Mouse (Mus musculus): ENCODE data around the gene Mgam. TPM values are rescaled to one million over a fixed set of nuclear protein-coding genes. Genes with fewer than 3 reads are reported as not detected.

Mgam gene
- total and polyA plus RNA-seq, 2 experiments: 32.7 to 122 TPM

GRCm38 (mm10) chr6:40795077-40795812 lies 166.6 kb downstream of the Mgam start:
- Histone ChIP-seq H3K27me3 (ENCODE audit: control insufficient read depth, insufficient read depth, low read length) (no peaks in the 10 kb centered on the region), H3K9ac (ENCODE audit: low read depth, low read length) (no peak overlapping the region), H3K36me3 (ENCODE audit: control insufficient read depth, insufficient read depth, low read length) (no peaks in the 10 kb centered on the region), H3K4me1 (ENCODE audit: control insufficient read depth, insufficient read depth, low read length) (peaks cover 2% of the 10 kb centered on the region; the same call in 1 of the 2 replicates), H3K79me2 (ENCODE audit: control insufficient read depth, insufficient read depth, low read length) (no peaks in the 10 kb centered on the region), H3K27ac (replicated peaks; ENCODE audit: insufficient read depth, low read depth, low read length) (no peak overlapping the region), H3K4me3 (ENCODE audit: insufficient read depth, low read depth, low read length) (no peak overlapping the region)
- peak; percentile 76 for DNase-seq (ENCODE audit: extremely low read depth, low read depth, low spot score)
- TF ChIP-seq CTCF (IDR thresholded peaks at IDR 0.05; ENCODE audit: low read depth, low read length): no peak
- TF ChIP-seq POLR2A (IDR thresholded peaks at IDR 0.05; ENCODE audit: extremely low read depth, insufficient read depth, low read length): no peak
- WGBS: 47% methylated on average over 4 of the region's 4 CpGs

DNA sequence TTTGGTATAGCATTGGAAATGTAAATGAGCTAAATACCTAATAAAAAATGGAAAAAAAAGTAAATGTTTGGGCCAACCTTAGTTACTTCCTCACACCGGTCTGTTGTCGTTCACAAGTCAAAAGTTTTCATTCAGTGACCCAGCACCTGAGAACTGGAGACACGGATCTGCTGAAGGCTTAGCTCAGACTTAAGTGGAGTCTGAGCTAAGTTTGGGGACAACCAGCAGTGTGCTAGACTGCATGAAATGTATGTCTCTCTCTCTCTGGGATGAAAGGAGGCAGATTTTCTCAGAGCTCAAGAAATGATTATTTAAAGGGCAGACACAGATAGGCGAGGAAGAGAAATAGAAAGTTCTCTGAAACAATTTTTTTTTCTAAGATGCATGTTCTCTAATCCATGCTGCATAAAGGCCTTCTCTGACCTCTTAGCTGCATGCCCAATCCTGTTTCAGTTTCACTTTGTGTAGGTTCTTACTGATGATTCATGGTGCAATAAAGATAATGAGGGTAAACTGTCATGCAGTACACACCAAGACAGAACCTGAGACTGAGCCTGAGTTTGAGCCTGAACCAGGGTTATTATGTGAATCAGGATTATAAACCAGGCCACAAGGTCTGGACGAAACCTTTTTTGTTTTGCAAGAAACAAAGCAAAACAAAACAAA lies 189.7 kb downstream of the Mgam start:
- Histone ChIP-seq H3K27ac (replicated peaks; ENCODE audit: insufficient read depth, low read depth, low read length) (no peak overlapping the region), H3K4me3 (ENCODE audit: insufficient read depth, low read depth, low read length) (no peak overlapping the region), H3K79me2 (ENCODE audit: control insufficient read depth, insufficient read depth, low read length) (no peaks in the 10 kb centered on the region), H3K36me3 (ENCODE audit: control insufficient read depth, insufficient read depth, low read length) (no peaks in the 10 kb centered on the region), H3K27me3 (ENCODE audit: control insufficient read depth, insufficient read depth, low read length) (no peaks in the 10 kb centered on the region), H3K4me1 (ENCODE audit: control insufficient read depth, insufficient read depth, low read length) (peaks cover 2% of the 10 kb centered on the region; the same call in 1 of the 2 replicates), H3K9ac (ENCODE audit: low read depth, low read length) (no peak overlapping the region)
- 84% methylated on average over 5 of the region's 5 CpGs for WGBS
- no peak for TF ChIP-seq POLR2A (IDR thresholded peaks at IDR 0.05; ENCODE audit: extremely low read depth, insufficient read depth, low read length)
- no peak for TF ChIP-seq CTCF (IDR thresholded peaks at IDR 0.05; ENCODE audit: low read depth, low read length)
- peak; percentile 33 for DNase-seq (ENCODE audit: extremely low read depth, low read depth, low spot score)

Other genes with a start within 250 kb of the Mgam start
- gene E330009J07Rik, start 192.7 kb upstream of the Mgam start, total RNA-seq (2014; rRNA removed): 6.5 and 8.3 TPM in 2 replicates
- gene E330009J07Rik, start 192.7 kb upstream of the Mgam start, polyA plus RNA-seq (2012; rRNA removed): 3.7 and 4.1 TPM in 2 replicates
- not detected in 2 replicates for gene Wee2, start 189.7 kb upstream of the Mgam start, total RNA-seq (2014; rRNA removed)
- gene Wee2, start 189.7 kb upstream of the Mgam start, polyA plus RNA-seq (2012; rRNA removed): not detected in 2 replicates
- gene Ssbp1, start 157.5 kb upstream of the Mgam start, total RNA-seq (2014; rRNA removed): 21.6 and 29.0 TPM in 2 replicates
- gene Ssbp1, start 157.5 kb upstream of the Mgam start, polyA plus RNA-seq (2012; rRNA removed): 7.9 and 8.1 TPM in 2 replicates
- gene Tas2r137, start 137.6 kb upstream of the Mgam start, total RNA-seq (2014; rRNA removed): 0.09 and 0.13 TPM in 2 replicates
- gene Tas2r137, start 137.6 kb upstream of the Mgam start, polyA plus RNA-seq (2012; rRNA removed): 0.11 TPM in 1 of 2 replicates, not detected in the other
- gene Tas2r108, start 135.3 kb upstream of the Mgam start, total RNA-seq (2014; rRNA removed): 0.27 TPM in 1 of 2 replicates, not detected in the other
- gene Tas2r108, start 135.3 kb upstream of the Mgam start, polyA plus RNA-seq (2012; rRNA removed): not detected in 2 replicates
- not detected in 2 replicates for gene Prss37, start 109.3 kb upstream of the Mgam start, total RNA-seq (2014; rRNA removed)
- gene Prss37, start 109.3 kb upstream of the Mgam start, polyA plus RNA-seq (2012; rRNA removed): not detected in 2 replicates
- gene Olfr461, start 73.8 kb upstream of the Mgam start, total RNA-seq (2014; rRNA removed): not detected in 2 replicates
- not detected in 2 replicates for gene Olfr461, start 73.8 kb upstream of the Mgam start, polyA plus RNA-seq (2012; rRNA removed)
- gene Olfr460, start 59.3 kb upstream of the Mgam start, total RNA-seq (2014; rRNA removed): not detected in 2 replicates
- not detected in 2 replicates for gene Olfr460, start 59.3 kb upstream of the Mgam start, polyA plus RNA-seq (2012; rRNA removed)
- gene Clec5a, start 43.0 kb upstream of the Mgam start, total RNA-seq (2014; rRNA removed): 0.13 and 0.46 TPM in 2 replicates
- gene Clec5a, start 43.0 kb upstream of the Mgam start, polyA plus RNA-seq (2012; rRNA removed): not detected in 2 replicates
- 0.13 TPM in 1 of 2 replicates, not detected in the other for gene Tas2r138, start 15.5 kb upstream of the Mgam start, total RNA-seq (2014; rRNA removed)
- 0.15 TPM in 1 of 2 replicates, not detected in the other for gene Tas2r138, start 15.5 kb upstream of the Mgam start, polyA plus RNA-seq (2012; rRNA removed)